Mouse (Mus musculus): ENCODE results near the gene Ubqln4. TPM values are rescaled to one million over a fixed set of nuclear protein-coding genes. Genes with fewer than 3 reads are reported as not detected.
"Not testable (repeated sequence)": the region's sequence is repeated elsewhere in the genome, so short reads cannot be mapped to it uniquely, and the experiment has no call there.

The Ubqln4 gene
- polyA plus RNA-seq, 1 experiment, result 55.9 TPM

- Histone ChIP-seq H3ac (ENCODE audit: control insufficient read depth, insufficient read length, low read depth) (no peak overlapping the region), H3K36me3 (ENCODE audit: control insufficient read depth, insufficient read depth) (peaks cover 16% of the 10 kb centered on the region), H3K4me3 (ENCODE audit: insufficient read depth, poor library complexity, severe bottlenecking) (no peak overlapping the region), H3K27me3 (ENCODE audit: control insufficient read depth, insufficient read depth, insufficient read length) (no peaks in the 10 kb centered on the region), H3K79me3 (ENCODE audit: low read depth) (no peaks in the 10 kb centered on the region), H3K79me2 (ENCODE audit: control insufficient read depth, insufficient read depth) (no peaks in the 10 kb centered on the region)
- TF ChIP-seq MYOG (IDR thresholded peaks at IDR 0.05; ENCODE audit: control insufficient read depth, extremely low read depth, insufficient read length), result no peak
- no peak for TF ChIP-seq MYOD1 (IDR thresholded peaks at IDR 0.05; ENCODE audit: control insufficient read depth, insufficient read length, low read depth)
- TF ChIP-seq USF1 (IDR thresholded peaks at IDR 0.05; ENCODE audit: low read depth), result no peak
- no peak for TF ChIP-seq CEBPB (IDR thresholded peaks at IDR 0.05; ENCODE audit: low read depth)
- TF ChIP-seq CTCF (IDR thresholded peaks at IDR 0.05; ENCODE audit: control insufficient read depth, insufficient read depth, insufficient read length), result no peak
- TF ChIP-seq FOSL1 (IDR thresholded peaks at IDR 0.05; ENCODE audit: insufficient read depth, low read length, poor library complexity, severe bottlenecking), result no peak
- no peak for TF ChIP-seq MAX (IDR thresholded peaks at IDR 0.05)
Measured at GRCm38 (mm10) chr3:88591950-88592731, 38.6 kb downstream of the Ubqln4 start.

GRCm38 (mm10) chr3:88592942-88593576 is 39.5 kb downstream of the Ubqln4 start:
- H3K4me3 ChIP-seq (ENCODE audit: insufficient read depth, poor library complexity, severe bottlenecking), result no peak overlapping the region
- no peaks in the 10 kb centered on the region for H3K79me3 ChIP-seq (ENCODE audit: low read depth)
- no peak overlapping the region for H3ac ChIP-seq (ENCODE audit: control insufficient read depth, insufficient read length, low read depth)
- no peaks in the 10 kb centered on the region for H3K79me2 ChIP-seq (ENCODE audit: control insufficient read depth, insufficient read depth)
- TF ChIP-seq MYOD1 (IDR thresholded peaks at IDR 0.05; ENCODE audit: control insufficient read depth, insufficient read length, low read depth), result no peak
- TF ChIP-seq FOSL1 (IDR thresholded peaks at IDR 0.05; ENCODE audit: insufficient read depth, low read length, poor library complexity, severe bottlenecking), result no peak
- no peak for TF ChIP-seq CEBPB (IDR thresholded peaks at IDR 0.05; ENCODE audit: low read depth)
- no peak for TF ChIP-seq MAX (IDR thresholded peaks at IDR 0.05)
- TF ChIP-seq USF1 (IDR thresholded peaks at IDR 0.05; ENCODE audit: low read depth), result no peak
- no peak for TF ChIP-seq CTCF (IDR thresholded peaks at IDR 0.05; ENCODE audit: control insufficient read depth, insufficient read depth, insufficient read length)
- TF ChIP-seq MYOG (IDR thresholded peaks at IDR 0.05; ENCODE audit: control insufficient read depth, extremely low read depth, insufficient read length), result no peak
- H3K36me3 ChIP-seq (ENCODE audit: control insufficient read depth, insufficient read depth), result peaks cover 7% of the 10 kb centered on the region
- no peaks in the 10 kb centered on the region for H3K27me3 ChIP-seq (ENCODE audit: control insufficient read depth, insufficient read depth, insufficient read length)

GRCm38 (mm10) chr3:88593893-88594580 is 40.5 kb downstream of the Ubqln4 start:
- H3K27me3 ChIP-seq (ENCODE audit: control insufficient read depth, insufficient read depth, insufficient read length), result no peaks in the 10 kb centered on the region
- no peaks in the 10 kb centered on the region for H3K79me3 ChIP-seq (ENCODE audit: low read depth)
- H3ac ChIP-seq (ENCODE audit: control insufficient read depth, insufficient read length, low read depth), result no peak overlapping the region
- H3K79me2 ChIP-seq (ENCODE audit: control insufficient read depth, insufficient read depth), result no peaks in the 10 kb centered on the region
- TF ChIP-seq FOSL1 (IDR thresholded peaks at IDR 0.05; ENCODE audit: insufficient read depth, low read length, poor library complexity, severe bottlenecking), result no peak
- TF ChIP-seq MYOD1 (IDR thresholded peaks at IDR 0.05; ENCODE audit: control insufficient read depth, insufficient read length, low read depth), result no peak
- no peak for TF ChIP-seq CTCF (IDR thresholded peaks at IDR 0.05; ENCODE audit: control insufficient read depth, insufficient read depth, insufficient read length)
- no peak for TF ChIP-seq MAX (IDR thresholded peaks at IDR 0.05)
- no peak for TF ChIP-seq CEBPB (IDR thresholded peaks at IDR 0.05; ENCODE audit: low read depth)
- TF ChIP-seq USF1 (IDR thresholded peaks at IDR 0.05; ENCODE audit: low read depth), result no peak
- no peak for TF ChIP-seq MYOG (IDR thresholded peaks at IDR 0.05; ENCODE audit: control insufficient read depth, extremely low read depth, insufficient read length)
- H3K36me3 ChIP-seq (ENCODE audit: control insufficient read depth, insufficient read depth), result no peaks in the 10 kb centered on the region
- no peak overlapping the region for H3K4me3 ChIP-seq (ENCODE audit: insufficient read depth, poor library complexity, severe bottlenecking)

GRCm38 (mm10) chr3:88596547-88596946 is 43.0 kb downstream of the Ubqln4 start:
- H3K79me2 ChIP-seq (ENCODE audit: control insufficient read depth, insufficient read depth); H3K79me3 ChIP-seq (ENCODE audit: low read depth); H3K27me3 ChIP-seq (ENCODE audit: control insufficient read depth, insufficient read depth, insufficient read length); H3K4me3 ChIP-seq (ENCODE audit: insufficient read depth, poor library complexity, severe bottlenecking); H3ac ChIP-seq (ENCODE audit: control insufficient read depth, insufficient read length, low read depth); H3K36me3 ChIP-seq (ENCODE audit: control insufficient read depth, insufficient read depth): not testable (repeated sequence)

- no peaks in the 10 kb centered on the region for H3K36me3 ChIP-seq (ENCODE audit: control insufficient read depth, insufficient read depth)
- no peak for TF ChIP-seq MYOD1 (IDR thresholded peaks at IDR 0.05; ENCODE audit: control insufficient read depth, insufficient read length, low read depth)
- TF ChIP-seq CEBPB (IDR thresholded peaks at IDR 0.05; ENCODE audit: low read depth), result no peak
- TF ChIP-seq USF1 (IDR thresholded peaks at IDR 0.05; ENCODE audit: low read depth), result no peak
- no peak for TF ChIP-seq FOSL1 (IDR thresholded peaks at IDR 0.05; ENCODE audit: insufficient read depth, low read length, poor library complexity, severe bottlenecking)
- no peak for TF ChIP-seq MAX (IDR thresholded peaks at IDR 0.05)
- TF ChIP-seq CTCF (IDR thresholded peaks at IDR 0.05; ENCODE audit: control insufficient read depth, insufficient read depth, insufficient read length), result no peak
- no peak for TF ChIP-seq MYOG (IDR thresholded peaks at IDR 0.05; ENCODE audit: control insufficient read depth, extremely low read depth, insufficient read length)
Measured at GRCm38 (mm10) chr3:88602466-88602865, 48.9 kb downstream of the Ubqln4 start.

More at GRCm38 (mm10) chr3:88602466-88602865, 48.9 kb downstream of the Ubqln4 start:
- Histone ChIP-seq H3K27me3 (ENCODE audit: control insufficient read depth, insufficient read depth, insufficient read length) (no peaks in the 10 kb centered on the region), H3K79me3 (ENCODE audit: low read depth) (no peaks in the 10 kb centered on the region), H3K79me2 (ENCODE audit: control insufficient read depth, insufficient read depth) (no peaks in the 10 kb centered on the region), H3K4me3 (ENCODE audit: insufficient read depth, poor library complexity, severe bottlenecking) (no peak overlapping the region), H3ac (ENCODE audit: control insufficient read depth, insufficient read length, low read depth) (no peak overlapping the region)

Data from C2C12 (cell line).